Mouse (Mus musculus): ENCODE results near the gene Btg2.

Btg2 gene

DNA sequence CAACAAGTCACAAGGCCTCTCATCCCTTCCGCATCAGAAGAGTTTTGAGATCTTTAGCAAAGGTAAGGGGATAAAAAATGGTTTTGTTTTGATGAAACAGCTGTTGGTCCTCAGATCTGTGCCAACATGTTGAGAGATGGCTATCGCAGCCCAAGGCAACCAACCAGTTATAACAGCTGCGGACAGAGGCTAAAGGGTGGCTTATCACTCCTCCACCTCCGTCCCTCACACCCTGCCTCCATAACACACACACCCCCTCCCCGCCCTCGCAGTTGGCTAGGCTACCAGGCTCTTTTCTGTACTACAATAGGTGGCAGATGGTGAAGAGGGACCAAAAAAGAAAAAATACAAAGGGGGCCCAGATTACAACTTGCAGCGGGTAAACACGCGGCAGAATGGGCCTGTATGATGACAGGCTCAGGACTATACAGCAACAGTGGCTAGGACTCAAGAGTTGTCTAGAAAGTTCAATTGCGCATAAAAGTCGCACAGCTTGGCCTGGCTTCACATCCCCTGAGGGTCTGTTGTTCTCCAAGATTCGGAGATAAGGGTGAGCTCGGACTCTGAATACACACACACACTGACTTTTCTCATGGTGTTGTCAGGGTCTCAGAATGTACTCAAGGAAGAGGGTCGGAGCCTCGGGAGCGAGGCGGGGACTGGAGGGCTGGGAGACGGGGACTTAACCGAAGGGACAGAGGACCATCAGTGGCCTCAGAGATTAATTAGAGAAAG lies 692 bp downstream of the Btg2 start:
- DNase-seq (ENCODE audit: low spot score in 2 of 2): no peak

DNA sequence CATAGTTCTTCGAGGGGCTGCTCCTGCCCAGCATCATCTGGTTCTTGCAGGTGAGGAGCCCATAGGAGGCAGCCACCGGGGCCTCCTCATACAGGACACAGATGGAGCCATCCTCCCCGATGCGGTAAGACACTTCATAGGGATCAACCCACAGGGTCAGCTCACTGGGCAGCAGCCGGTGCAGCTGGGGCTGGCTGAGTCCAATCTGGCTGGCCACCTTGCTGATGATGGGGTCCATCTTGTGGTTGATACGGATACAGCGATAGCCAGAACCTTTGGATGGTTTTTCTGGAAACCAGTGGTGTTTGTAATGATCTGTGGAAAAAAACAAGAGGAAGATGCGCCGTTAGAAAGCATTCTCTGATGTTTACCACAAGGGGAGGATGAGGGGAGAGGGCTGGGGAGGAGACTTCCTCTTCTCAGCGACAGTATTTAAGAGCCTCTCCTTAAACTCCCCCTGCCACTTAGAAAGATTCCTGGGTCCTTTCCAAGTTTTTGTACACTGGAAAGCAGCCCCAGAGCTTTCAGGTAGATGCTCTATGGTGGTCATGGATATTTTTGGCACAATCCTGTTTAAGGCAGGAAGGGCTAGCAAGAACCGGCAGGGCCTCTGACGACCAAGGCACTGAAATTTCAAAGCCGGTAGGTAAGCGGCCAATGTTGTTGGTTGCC lies 1.4 kb downstream of the Btg2 start:
- peak in 1 of 2 experiments; percentile 68 for DNase-seq (ENCODE audit: low spot score in 2 of 2)

- no peak for DNase-seq (ENCODE audit: low spot score in 2 of 2)
These were observed 2.1 kb downstream of the Btg2 start for GRCm38 (mm10) chr1:134076789-134077188.

DNA sequence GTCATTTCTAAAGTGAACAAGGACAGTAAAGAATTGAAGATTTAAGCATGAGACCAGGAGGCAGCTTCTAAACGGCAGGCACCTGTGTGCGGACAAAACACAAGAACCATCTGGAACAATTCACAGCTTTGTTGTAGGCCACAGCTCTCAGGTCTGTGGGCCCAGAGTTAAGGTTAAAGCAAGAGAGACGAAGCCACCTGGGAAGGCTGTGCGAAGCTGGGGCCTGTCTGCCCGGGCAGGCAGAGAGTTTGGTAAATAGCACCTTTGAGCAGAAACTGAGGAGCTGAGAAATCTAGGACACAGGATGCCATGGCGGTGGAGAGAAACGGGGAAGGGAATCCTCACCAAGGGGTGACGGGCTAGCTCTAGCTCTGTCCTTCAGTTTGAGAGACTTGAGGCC lies 3.4 kb downstream of the Btg2 start:
- no peak for DNase-seq (ENCODE audit: low spot score in 2 of 2)

- no peak for DNase-seq (ENCODE audit: low spot score in 2 of 2)
These were observed 4.3 kb downstream of the Btg2 start for GRCm38 (mm10) chr1:134074606-134075005.

GRCm38 (mm10) chr1:134074184-134074583 lies 4.7 kb downstream of the Btg2 start:
- DNase-seq (ENCODE audit: low spot score in 2 of 2): no peak

DNA sequence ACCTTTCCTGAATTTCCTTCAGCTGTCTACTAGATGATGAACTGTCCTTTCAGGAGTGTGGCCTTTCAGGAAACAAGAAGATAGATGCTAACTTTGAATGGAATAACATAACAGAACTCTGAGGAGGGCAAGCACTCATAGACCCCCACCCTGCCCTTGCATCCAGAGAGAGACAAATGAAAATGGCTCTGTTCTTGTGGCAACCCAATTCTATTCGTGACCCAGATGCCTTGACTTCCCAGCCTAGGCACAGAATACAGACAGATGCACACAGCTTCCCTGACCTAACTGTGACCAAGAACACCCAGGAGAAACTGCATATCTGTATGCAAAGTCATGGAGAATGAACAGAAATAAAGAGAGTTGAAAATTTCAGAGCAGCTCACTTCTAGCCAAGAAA lies 5.3 kb downstream of the Btg2 start:
- no peak for DNase-seq (ENCODE audit: low spot score in 2 of 2)

DNA sequence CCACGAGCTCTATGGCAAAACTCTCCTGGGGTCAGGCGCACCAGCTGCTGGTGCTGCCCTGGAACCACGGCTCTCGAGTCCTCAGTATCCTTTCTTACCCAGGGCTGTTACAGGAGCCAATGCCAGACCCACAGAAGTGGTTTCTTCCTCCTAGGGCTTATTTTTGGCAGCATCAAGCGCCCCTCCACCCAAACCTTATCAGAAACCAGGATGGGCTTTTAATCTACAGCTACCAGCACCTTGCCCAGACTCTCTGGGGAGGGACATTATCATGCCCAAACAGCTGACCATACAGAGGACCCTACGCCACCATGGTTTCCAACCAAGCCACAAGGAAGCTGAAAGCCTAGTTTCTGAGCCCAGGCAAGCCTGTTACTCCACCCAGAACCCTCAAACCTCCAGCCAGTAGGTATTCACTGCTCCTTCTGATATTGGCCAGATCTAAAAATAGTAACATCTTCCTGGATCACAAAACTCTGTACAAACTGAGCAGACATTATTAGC lies 5.8 kb downstream of the Btg2 start:
- DNase-seq (ENCODE audit: low spot score in 2 of 2): no peak

DNA sequence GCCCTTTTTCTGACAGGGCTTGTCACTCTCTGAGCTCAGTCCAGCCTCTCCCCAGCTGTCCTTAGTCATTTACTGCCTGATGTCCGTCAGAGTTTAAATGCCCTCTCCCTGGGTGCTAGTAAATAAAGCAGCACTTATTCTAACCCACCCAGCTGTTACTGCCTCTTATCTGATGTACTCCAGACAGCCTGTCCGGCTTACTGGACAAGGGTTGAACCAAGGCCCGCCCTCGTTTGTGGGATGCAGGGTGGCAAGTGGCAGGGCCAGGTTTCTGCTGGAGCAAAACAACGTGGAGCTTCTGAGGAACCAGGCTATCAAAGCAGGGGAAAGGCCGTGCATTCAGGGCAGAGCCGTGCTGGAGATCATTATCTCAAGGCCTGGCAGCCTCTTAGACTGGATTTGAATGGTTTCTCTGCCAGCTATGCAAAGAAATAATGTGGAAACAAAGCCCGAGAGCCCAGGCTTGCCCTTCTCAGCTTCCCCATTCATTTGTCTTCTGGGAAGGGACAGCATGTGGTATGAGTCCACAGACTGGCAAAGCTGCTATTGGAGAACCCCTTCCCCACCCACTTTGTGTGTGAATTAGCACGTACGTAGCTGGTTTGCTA lies 7.4 kb downstream of the Btg2 start:
- DNase-seq (ENCODE audit: low spot score in 2 of 2): no peak

GRCm38 (mm10) chr1:134070099-134070669 lies 8.7 kb downstream of the Btg2 start:
- DNase-seq (ENCODE audit: low spot score in 2 of 2): no peak

DNA sequence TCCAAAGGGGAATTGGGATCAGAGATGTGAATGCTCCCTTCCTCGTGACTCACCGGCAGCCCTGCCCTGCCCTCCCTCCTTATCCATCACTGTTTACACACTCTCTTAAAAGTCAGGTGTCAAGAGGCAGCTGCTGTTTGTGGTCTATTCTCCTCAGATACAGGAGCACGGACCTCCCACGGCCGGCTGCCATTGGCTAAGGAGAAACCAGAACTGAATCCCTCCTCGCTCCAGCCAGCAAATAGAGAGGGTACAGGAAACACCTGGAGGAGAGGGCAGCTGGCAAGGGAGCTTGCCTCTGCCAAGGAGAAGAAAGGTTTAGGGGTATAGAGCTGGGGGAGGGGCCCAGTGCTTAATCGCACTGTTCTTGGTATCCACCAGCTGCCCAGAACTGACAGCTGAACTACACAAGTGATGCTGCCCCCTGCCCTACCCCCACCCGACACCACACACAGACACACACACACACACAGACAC lies 11.7 kb downstream of the Btg2 start:
- peak in 1 of 2 experiments; percentile 58 for DNase-seq (ENCODE audit: low spot score in 2 of 2)

- DNase-seq (ENCODE audit: low spot score in 2 of 2): no peak
These were observed 12.4 kb downstream of the Btg2 start for GRCm38 (mm10) chr1:134066554-134066953.

DNA sequence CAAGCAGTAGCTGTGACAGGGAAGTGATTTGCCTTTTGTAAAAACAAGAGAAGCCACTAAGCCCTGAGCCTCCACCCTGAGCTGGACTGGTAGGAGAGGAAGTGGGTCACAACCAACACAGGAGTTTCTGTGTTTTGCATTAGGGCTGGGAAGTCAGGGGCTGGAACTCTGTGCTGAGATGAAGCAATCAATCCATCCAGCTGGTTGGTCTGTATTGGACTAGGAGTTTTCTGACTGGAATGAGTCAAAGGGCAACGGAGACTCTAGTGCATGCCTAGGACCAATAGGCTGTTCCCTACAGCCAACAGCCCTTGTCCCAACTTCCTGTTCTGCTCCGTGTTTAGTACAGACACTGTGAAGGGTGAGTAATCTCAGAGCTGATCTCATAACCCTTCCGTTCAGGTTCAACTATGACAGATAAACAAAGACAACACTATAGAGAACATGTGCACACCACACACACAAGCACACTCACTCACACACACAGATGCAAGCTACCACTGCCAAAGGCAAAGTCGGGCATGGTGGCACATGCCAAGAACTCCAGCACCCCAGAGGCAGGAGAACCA lies 13.6 kb downstream of the Btg2 start:
- peak; percentile 67 to 81 for DNase-seq (ENCODE audit: low spot score in 2 of 2)

- no peak for DNase-seq (ENCODE audit: low spot score in 2 of 2)
These were observed 14.6 kb downstream of the Btg2 start for GRCm38 (mm10) chr1:134064296-134064831.

GRCm38 (mm10) chr1:134063773-134064125 lies 15.2 kb downstream of the Btg2 start:
- peak; percentile 58 to 72 for DNase-seq (ENCODE audit: low spot score in 2 of 2)

- peak; percentile 67 to 68 for DNase-seq (ENCODE audit: low spot score in 2 of 2)
These were observed 15.7 kb downstream of the Btg2 start for GRCm38 (mm10) chr1:134063086-134063772.

- DNase-seq (ENCODE audit: low spot score in 2 of 2): no peak
These were observed 16.4 kb downstream of the Btg2 start for GRCm38 (mm10) chr1:134062411-134063085.

DNA sequence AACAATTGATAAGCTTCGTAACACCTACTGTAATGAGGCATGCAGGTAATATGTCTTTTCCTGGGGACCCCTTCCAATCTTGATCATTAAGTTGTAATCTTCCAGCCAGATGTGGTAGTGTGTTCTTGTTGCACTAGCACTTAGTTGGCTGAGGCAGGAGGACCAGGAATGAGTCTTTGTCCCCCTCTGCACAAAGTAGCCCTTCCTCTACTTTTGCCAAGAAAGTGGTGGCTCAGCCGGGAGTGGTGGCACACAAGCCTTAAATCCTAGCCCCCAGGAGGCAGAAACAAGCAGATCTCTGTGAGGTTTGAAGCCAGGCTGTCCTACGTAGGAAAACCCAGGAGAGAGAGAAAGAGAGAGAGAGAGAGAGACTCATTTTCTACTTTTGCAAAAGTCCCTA lies 17.0 kb downstream of the Btg2 start:
- no peak for DNase-seq (ENCODE audit: low spot score in 2 of 2)

DNA sequence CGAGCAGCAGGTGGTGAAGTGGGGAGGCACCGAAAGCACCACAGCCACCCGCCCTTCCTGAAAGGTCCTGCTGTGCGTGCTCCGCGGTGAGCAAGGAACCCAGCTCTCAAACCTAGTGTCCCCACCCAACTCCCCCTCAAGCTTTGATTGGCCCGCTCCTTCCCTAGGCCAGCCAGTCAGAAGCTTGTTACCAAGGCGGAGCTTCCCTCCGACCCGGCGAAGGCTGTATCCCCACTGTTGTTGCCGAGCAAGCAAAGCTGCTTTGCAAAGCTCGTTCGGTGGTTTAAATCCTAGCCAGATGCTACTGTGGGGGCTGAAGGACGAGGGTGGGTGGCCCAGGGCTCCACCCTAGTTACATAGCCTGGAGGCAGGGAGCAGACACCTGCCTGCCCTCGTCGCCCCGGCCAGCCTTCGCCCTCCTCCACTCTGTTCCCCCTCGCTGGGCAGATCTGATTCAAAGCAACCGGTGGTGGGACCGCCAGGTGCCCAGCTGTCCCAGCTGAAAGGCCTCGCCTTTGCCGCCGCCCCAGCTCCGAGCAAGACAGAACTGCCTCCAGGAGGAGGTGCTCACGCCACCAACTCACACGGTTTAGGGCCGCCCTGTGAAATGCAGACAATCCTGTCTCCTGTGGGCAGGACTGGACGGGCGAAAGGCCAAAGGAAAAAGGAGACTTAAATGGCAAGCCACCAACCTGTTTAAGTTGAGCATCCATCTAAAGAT lies 17.9 kb downstream of the Btg2 start:
- DNase-seq (ENCODE audit: low spot score in 2 of 2): peak; percentile 95 to 97

Data from heart, adult 9 months (tissue).